Comparison of ENCODE assay signal across 28 mouse cellular contexts in the genomic region with DNA sequence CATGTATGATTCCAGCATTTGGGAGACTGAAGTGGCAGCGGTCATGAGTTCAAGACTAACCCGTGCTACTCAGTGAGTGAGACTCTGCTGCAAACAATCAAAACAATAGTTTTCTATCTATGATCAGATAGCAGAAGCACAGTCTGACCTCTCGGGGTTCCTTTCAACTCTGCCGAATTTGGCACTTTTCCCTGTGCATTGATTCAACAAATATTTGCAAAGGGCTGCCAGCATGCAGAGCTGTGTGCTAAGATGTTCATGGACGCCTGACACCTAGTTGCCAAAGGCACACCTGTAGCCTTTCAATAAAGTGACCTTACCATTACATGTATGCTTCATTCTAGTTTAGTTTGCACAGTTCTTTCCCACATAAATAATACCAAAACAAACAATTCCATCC.
DNase-seq lines count a peak whose midpoint lies in the region; ATAC-seq and TF ChIP-seq lines count a peak whose summit lies in the region.
"Had no signal": no experiment of that assay in that cellular context is flagged by ENCODE, and none has a peak within 500 bp of the region (broad histone marks: within the 10 kb centered on the region; RNA-seq: fewer than 3 reads in every experiment).

No protein-coding gene starts in this region.

- DNase-seq in liver, adult 2 months (ENCODE audit: extremely low read depth, low read depth, low spot score), result peak; percentile 99
- DNase-seq in liver, embryonic 14.5 days (ENCODE audit: low read depth in 3 of 3, low spot score in 3 of 3), result peak; percentile 9 to 24 (median 17)
- DNase-seq in liver, postnatal 0 days, result peak; percentile 73
- DNase-seq in heart, postnatal 25 days (ENCODE audit: low spot score), result no peak
- DNase-seq: adrenal gland, postnatal 10 days; adrenal gland, postnatal 36 days; B cell, adult 2 months; cerebellum, adult 18-20 months; cerebellum, adult 9-10 months; cerebellum, postnatal 14 days; forebrain, postnatal 0 days; gastrocnemius, adult 2 months; gastrocnemius, postnatal 14 days; heart, adult 11 months; heart, postnatal 10 days; heart, postnatal 4 days had no signal

- no peak overlapping the region for H3K9ac ChIP-seq in liver, adult 2 months (ENCODE audit: low read depth, low read length)
- no peak overlapping the region for H3K9ac ChIP-seq in liver, embryonic 12.5 days
- no peak overlapping the region for H3K9ac ChIP-seq in liver, embryonic 14.5 days (replicated peaks)
- no peak overlapping the region for H3K9ac ChIP-seq in liver, postnatal 0 days (replicated peaks)
- H3K9ac ChIP-seq in kidney, embryonic 14.5 days (ENCODE audit: low read depth, low read length), result no peak overlapping the region
- no peak overlapping the region for H3K9ac ChIP-seq in heart, embryonic 12.5 days
- H3K9ac ChIP-seq: embryonic facial prominence, embryonic 12.5 days; embryonic facial prominence, embryonic 15.5 days; forebrain, postnatal 0 days; heart, embryonic 15.5 days; hindbrain, embryonic 14.5 days had no signal

- H3K4me3 ChIP-seq in liver, adult 2 months (ENCODE audit: insufficient read depth, low read depth, low read length), result no peak overlapping the region
- H3K4me3 ChIP-seq in liver, embryonic 12.5 days, result no peak overlapping the region
- no peak overlapping the region for H3K4me3 ChIP-seq in liver, embryonic 14.5 days (ENCODE audit: insufficient read depth in 1 of 2, low read depth in 2 of 2, low read length in 2 of 2)
- no peak overlapping the region for H3K4me3 ChIP-seq in liver, postnatal 0 days (ENCODE audit: low read depth, low read length)
- no peak overlapping the region for H3K4me3 ChIP-seq in kidney, embryonic 14.5 days (ENCODE audit: low read length)
- no peak overlapping the region for H3K4me3 ChIP-seq in heart, embryonic 12.5 days
- H3K4me3 ChIP-seq: embryonic facial prominence, embryonic 12.5 days; embryonic facial prominence, embryonic 15.5 days; gastrocnemius, adult 2 months; heart, embryonic 15.5 days had no signal

- WGBS in liver, adult 2 months, result 19% methylated on average over 5 of the region's 5 CpGs
- 60% methylated on average over 5 of the region's 5 CpGs for WGBS in liver, embryonic 12.5 days (ENCODE audit: insufficient replicate concordance)
- 50% methylated on average over 5 of the region's 5 CpGs for WGBS in liver, embryonic 14.5 days (ENCODE audit: insufficient replicate concordance)
- WGBS in liver, postnatal 0 days (ENCODE audit: insufficient replicate concordance), result 52% methylated on average over 5 of the region's 5 CpGs
- 82% methylated on average over 5 of the region's 5 CpGs for WGBS in kidney, embryonic 14.5 days
- WGBS in heart, embryonic 12.5 days, result 73% methylated on average over 5 of the region's 5 CpGs

- TF ChIP-seq POLR2A in liver, adult 2 months (IDR thresholded peaks at IDR 0.05; ENCODE audit: extremely low read depth, insufficient read depth, low read length), result no peak

- no peaks in the 10 kb centered on the region for H3K79me2 ChIP-seq in liver, adult 2 months (ENCODE audit: control insufficient read depth, insufficient read depth, low read length)

- no peak for TF ChIP-seq EP300 in liver, embryonic 14.5 days (IDR thresholded peaks at IDR 0.05; ENCODE audit: low read depth)
- TF ChIP-seq EP300 in liver, postnatal 0 days (IDR thresholded peaks at IDR 0.05; ENCODE audit: low read depth), result peak; percentile 61

- peak; percentile 12; the same call in 1 of the 2 replicates for TF ChIP-seq CTCF in liver, adult 2 months (IDR thresholded peaks at IDR 0.05; ENCODE audit: low read depth, low read length)
- TF ChIP-seq CTCF in liver, embryonic 14.5 days (IDR thresholded peaks at IDR 0.05; ENCODE audit: low read depth), result no peak
- TF ChIP-seq CTCF in liver, postnatal 0 days (IDR thresholded peaks at IDR 0.05; ENCODE audit: low read depth), result peak; percentile 17; the same call in 1 of the 2 replicates

- H3K4me1 ChIP-seq in liver, adult 2 months (ENCODE audit: control insufficient read depth, insufficient read depth, low read length), result peaks cover 2% of the 10 kb centered on the region; the same call in 1 of the 2 replicates
- no peaks in the 10 kb centered on the region for H3K4me1 ChIP-seq in liver, embryonic 12.5 days
- H3K4me1 ChIP-seq in liver, embryonic 14.5 days (replicated peaks; ENCODE audit: control insufficient read depth in 2 of 2, insufficient read depth in 2 of 2, low read length in 1 of 2), result no peaks in the 10 kb centered on the region
- H3K4me1 ChIP-seq in liver, postnatal 0 days (ENCODE audit: insufficient read depth), result 0 out of 2 replicates have a peak, but pooled peaks cover 2% of the 10 kb centered on the region
- H3K4me1 ChIP-seq in kidney, embryonic 14.5 days (ENCODE audit: control insufficient read depth, insufficient read depth, low read length), result no peaks in the 10 kb centered on the region
- H3K4me1 ChIP-seq in heart, embryonic 12.5 days (replicated peaks), result peaks cover 5% of the 10 kb centered on the region
- H3K4me1 ChIP-seq: embryonic facial prominence, embryonic 12.5 days; embryonic facial prominence, embryonic 15.5 days had no signal

- ATAC-seq in liver, embryonic 12.5 days, result no peak
- ATAC-seq in liver, embryonic 14.5 days (ENCODE audit: insufficient read depth), result no peak
- ATAC-seq in liver, postnatal 0 days, result peak; percentile 98
- no peak for ATAC-seq in kidney, embryonic 14.5 days (ENCODE audit: low FRiP score, low TSS enrichment)
- ATAC-seq in heart, embryonic 12.5 days (ENCODE audit: insufficient number of reproducible peaks, low FRiP score), result no peak
- ATAC-seq: forebrain, embryonic 14.5 days; forebrain, postnatal 0 days; Patski had no signal

- no peaks in the 10 kb centered on the region for H3K36me3 ChIP-seq in liver, adult 2 months (ENCODE audit: control insufficient read depth, insufficient read depth, low read length)
- no peaks in the 10 kb centered on the region for H3K36me3 ChIP-seq in liver, embryonic 12.5 days
- no peaks in the 10 kb centered on the region for H3K36me3 ChIP-seq in liver, embryonic 14.5 days (replicated peaks; ENCODE audit: control insufficient read depth, insufficient read depth, low read depth)
- H3K36me3 ChIP-seq in liver, postnatal 0 days (replicated peaks; ENCODE audit: insufficient read depth, low read length), result no peaks in the 10 kb centered on the region
- no peaks in the 10 kb centered on the region for H3K36me3 ChIP-seq in kidney, embryonic 14.5 days (ENCODE audit: control insufficient read depth, insufficient read depth, low read length)
- no peaks in the 10 kb centered on the region for H3K36me3 ChIP-seq in heart, embryonic 12.5 days
- H3K36me3 ChIP-seq: embryonic facial prominence, embryonic 12.5 days; embryonic facial prominence, embryonic 15.5 days; G1E; heart, embryonic 15.5 days had no signal

- intact Hi-C loops in heart, postnatal 25 days (cut with DNase I), result no loop called here

- H3K9me3 ChIP-seq in liver, embryonic 12.5 days (replicated peaks), result no peaks in the 10 kb centered on the region
- H3K9me3 ChIP-seq in liver, embryonic 14.5 days (ENCODE audit: control insufficient read depth, low read length), result no peaks in the 10 kb centered on the region
- H3K9me3 ChIP-seq in liver, postnatal 0 days (ENCODE audit: low read length), result no peaks in the 10 kb centered on the region
- H3K9me3 ChIP-seq in kidney, embryonic 14.5 days (ENCODE audit: control insufficient read depth, low read length), result no peaks in the 10 kb centered on the region
- no peaks in the 10 kb centered on the region for H3K9me3 ChIP-seq in heart, embryonic 12.5 days (replicated peaks)
- H3K9me3 ChIP-seq: embryonic facial prominence, embryonic 12.5 days; embryonic facial prominence, embryonic 15.5 days; G1E; heart, embryonic 15.5 days had no signal

- peak overlapping the region; percentile 52 for H3K27ac ChIP-seq in liver, adult 2 months (replicated peaks; ENCODE audit: insufficient read depth, low read depth, low read length)
- no peak overlapping the region for H3K27ac ChIP-seq in liver, embryonic 12.5 days
- no peak overlapping the region for H3K27ac ChIP-seq in liver, embryonic 14.5 days
- H3K27ac ChIP-seq in liver, postnatal 0 days (ENCODE audit: low read depth), result no peak overlapping the region
- H3K27ac ChIP-seq in kidney, embryonic 14.5 days (ENCODE audit: low read depth, low read length), result no peak overlapping the region
- no peak overlapping the region for H3K27ac ChIP-seq in heart, embryonic 12.5 days (ENCODE audit: poor library complexity, severe bottlenecking)
- H3K27ac ChIP-seq: embryonic facial prominence, embryonic 12.5 days; embryonic facial prominence, embryonic 15.5 days; gastrocnemius, adult 2 months; heart, embryonic 15.5 days; hindbrain, embryonic 14.5 days had no signal

- H3K27me3 ChIP-seq in liver, adult 2 months (ENCODE audit: control insufficient read depth, insufficient read depth, low read length), result no peaks in the 10 kb centered on the region
- H3K27me3 ChIP-seq in liver, embryonic 12.5 days (replicated peaks), result no peaks in the 10 kb centered on the region
- no peaks in the 10 kb centered on the region for H3K27me3 ChIP-seq in liver, embryonic 14.5 days (ENCODE audit: control insufficient read depth, insufficient read depth, low read length)
- no peaks in the 10 kb centered on the region for H3K27me3 ChIP-seq in liver, postnatal 0 days (ENCODE audit: insufficient read depth, low read length)
- no peaks in the 10 kb centered on the region for H3K27me3 ChIP-seq in kidney, embryonic 14.5 days (ENCODE audit: control insufficient read depth, insufficient read depth, low read length)
- no peaks in the 10 kb centered on the region for H3K27me3 ChIP-seq in heart, embryonic 12.5 days (replicated peaks)
- H3K27me3 ChIP-seq: CH12.LX; embryonic facial prominence, embryonic 12.5 days; embryonic facial prominence, embryonic 15.5 days; heart, embryonic 15.5 days; Patski had no signal

- no peak overlapping the region for H3K4me2 ChIP-seq in liver, embryonic 12.5 days
- H3K4me2 ChIP-seq in liver, embryonic 14.5 days (ENCODE audit: low read depth), result no peak overlapping the region
- no peak overlapping the region for H3K4me2 ChIP-seq in liver, postnatal 0 days (ENCODE audit: low read depth, low read length)
- no peak overlapping the region for H3K4me2 ChIP-seq in kidney, embryonic 14.5 days (replicated peaks; ENCODE audit: low read depth, low read length)
- no peak overlapping the region for H3K4me2 ChIP-seq in heart, embryonic 12.5 days
- H3K4me2 ChIP-seq: embryonic facial prominence, embryonic 12.5 days; embryonic facial prominence, embryonic 15.5 days; heart, embryonic 11.5 days; heart, embryonic 15.5 days; hindbrain, embryonic 14.5 days had no signal
